Mouse (Mus musculus) spleen, adult 2 months (tissue): ENCODE data around the gene Atp8a1. TPM values are rescaled to one million over a fixed set of nuclear protein-coding genes. Genes with fewer than 3 reads are reported as not detected.

ENCODE experiments used
- DNase-seq, 2 experiments: peaks; one replicate each; pipeline versions ENCODE4 v3.0.0 to v3.0.0-alpha.2; 2012 to 2021; ENCODE audit warnings: low spot score in 2 of 2, low read depth in 1 of 2
- H3K27ac ChIP-seq: fragments of 200-500 bp; 2 replicates; pipeline ENCODE4 v1.5.1; 2012; ENCODE audit warnings: low read length, inconsistent platforms; ENCODE audit not compliant: insufficient read depth
- H3K27me3 ChIP-seq: fragments of 200-500 bp; 2 replicates; pipeline ENCODE4 v1.6.1; 2012; ENCODE audit warnings: mild to moderate bottlenecking, moderate library complexity, low read length, inconsistent platforms; ENCODE audit not compliant: control insufficient read depth, insufficient read depth
- H3K36me3 ChIP-seq: fragments of 200-500 bp; 2 replicates; pipeline ENCODE4 v1.6.1; 2012; ENCODE audit warnings: mild to moderate bottlenecking, low read length, inconsistent platforms; ENCODE audit not compliant: control insufficient read depth, insufficient read depth
- H3K4me1 ChIP-seq: fragments of 200-500 bp; 2 replicates; pipeline ENCODE4 v1.6.1; 2011; ENCODE audit warnings: inconsistent platforms; ENCODE audit not compliant: control insufficient read depth, insufficient read depth, insufficient read length
- H3K4me3 ChIP-seq: fragments of 200-500 bp; 2 replicates; pipeline ENCODE4 v1.5.1; 2011; ENCODE audit warnings: mild to moderate bottlenecking, inconsistent platforms; ENCODE audit not compliant: insufficient read depth, insufficient read length; ENCODE audit errors: extremely low read depth
- CTCF ChIP-seq: fragments of 200-500 bp; IDR thresholded peaks from 2 replicates; pipeline ENCODE4 v1.5.1; 2011; ENCODE audit warnings: mild to moderate bottlenecking, inconsistent platforms; ENCODE audit not compliant: insufficient read depth, insufficient read length, insufficient replicate concordance; ENCODE audit errors: extremely low read depth
- POLR2A ChIP-seq: fragments of 200-500 bp; IDR thresholded peaks from 2 replicates; pipeline ENCODE4 v1.6.1; 2011; ENCODE audit warnings: low read depth, low read length, inconsistent platforms
- WGBS: fragments of 180-500 bp; shearing (Covaris S2); methylation state at CpG from one replicate; pipeline ENCODE4 v1.1.7; 2018; 5-methylcytosine and 5-hydroxymethylcytosine counted together
- polyA plus RNA-seq: library from polyadenylated mRNA; depleted of rRNA; stranded (reverse); fragments of >200 nt; gene quantifications from 2 replicates; pipeline ENCODE4 v1.2.3, GENCODE M21; 2012

Atp8a1 gene
- polyA plus RNA-seq, 1 experiment = 24.6 TPM

DNA sequence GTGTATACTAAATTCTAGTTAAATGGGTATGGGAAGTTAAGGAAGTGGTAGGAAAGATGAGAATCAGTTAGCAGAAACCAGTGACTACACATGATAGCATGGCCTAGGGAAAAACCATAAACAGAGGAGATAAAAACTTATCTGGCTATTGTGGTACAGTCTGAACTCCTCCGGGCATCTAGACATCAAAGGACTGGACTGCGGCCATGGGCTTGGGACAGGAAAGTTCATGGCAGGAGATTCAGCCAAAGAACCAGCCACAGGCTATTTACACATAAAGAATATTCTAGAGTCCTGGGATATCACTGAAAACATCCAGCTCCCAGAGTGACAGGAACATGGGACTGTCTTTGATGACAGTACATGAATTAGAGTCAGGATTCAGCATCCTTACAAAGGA, 73.0 kb downstream of the Atp8a1 start:
- Histone ChIP-seq H3K36me3 (peaks cover 18% of the 10 kb centered on the region), H3K27ac (no peak overlapping the region), H3K27me3 (no peaks in the 10 kb centered on the region), H3K4me3 (no peak overlapping the region), H3K4me1 (no peaks in the 10 kb centered on the region)
- TF ChIP-seq POLR2A = no peak
- no peak for TF ChIP-seq CTCF
- 95% methylated on average over 2 of the region's 2 CpGs for WGBS
- no peak for DNase-seq

GRCm38 (mm10) chr5:67768708-67769107, 78.5 kb downstream of the Atp8a1 start:
- H3K36me3 ChIP-seq = peaks cover 16% of the 10 kb centered on the region
- 95% methylated on average over 8 of the region's 8 CpGs for WGBS

DNA sequence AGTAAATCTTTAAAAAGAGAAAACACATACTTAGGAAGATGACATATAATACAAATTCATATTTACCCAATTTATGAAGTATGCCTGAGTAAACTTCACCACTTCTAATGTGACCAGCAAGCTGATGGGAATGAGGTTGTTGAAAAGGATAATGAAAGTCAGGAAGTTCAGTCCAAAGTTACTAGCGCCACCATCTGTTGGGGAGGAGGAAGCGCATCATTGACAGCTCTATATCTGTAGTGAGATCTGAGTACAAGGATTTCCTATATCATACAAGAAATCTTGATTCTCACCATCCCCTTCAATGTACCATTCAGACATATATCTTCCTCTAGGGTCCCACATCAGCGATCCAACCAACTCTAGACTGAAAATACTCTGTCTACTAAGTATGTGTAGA, 82.4 kb downstream of the Atp8a1 start:
- Histone ChIP-seq H3K27ac (no peak overlapping the region), H3K4me1 (no peaks in the 10 kb centered on the region), H3K36me3 (peaks cover 17% of the 10 kb centered on the region), H3K27me3 (no peaks in the 10 kb centered on the region), H3K4me3 (no peak overlapping the region)
- TF ChIP-seq CTCF (no peak), POLR2A (no peak)
- WGBS = 97% methylated on average over 3 of the region's 3 CpGs
- DNase-seq = no peak

More at GRCm38 (mm10) chr5:67768708-67769107, 78.5 kb downstream of the Atp8a1 start:
- TF ChIP-seq CTCF (no peak), POLR2A (no peak)
- Histone ChIP-seq H3K4me3 (no peak overlapping the region), H3K27me3 (no peaks in the 10 kb centered on the region), H3K4me1 (no peaks in the 10 kb centered on the region), H3K27ac (no peak overlapping the region)
- DNase-seq = no peak

DNA sequence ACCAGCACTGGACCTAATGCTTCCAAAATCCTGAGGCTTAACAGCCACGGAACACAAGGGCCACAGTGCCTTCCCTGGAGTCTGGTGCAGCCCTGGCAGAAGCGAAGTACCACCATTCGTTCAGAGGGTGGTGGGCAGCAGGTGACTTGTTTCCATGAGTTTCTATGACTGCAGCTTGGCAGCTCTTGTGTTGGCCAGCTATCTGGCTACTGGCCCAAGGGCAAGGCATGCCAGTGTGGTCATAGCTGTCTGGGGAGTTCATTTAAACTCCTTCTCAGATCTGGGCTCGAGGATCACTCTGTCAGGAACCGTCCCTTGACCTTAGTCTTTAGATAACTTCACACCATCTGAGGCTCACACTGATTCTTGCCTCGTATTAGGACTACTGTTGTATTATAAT, 89.1 kb downstream of the Atp8a1 start:
- WGBS = 94% methylated on average over 6 of the region's 6 CpGs
- Histone ChIP-seq H3K27ac (no peak overlapping the region), H3K4me1 (no peaks in the 10 kb centered on the region), H3K36me3 (peaks cover 10% of the 10 kb centered on the region), H3K27me3 (no peaks in the 10 kb centered on the region), H3K4me3 (no peak overlapping the region)
- TF ChIP-seq POLR2A (no peak), CTCF (no peak)
- no peak for DNase-seq

DNA sequence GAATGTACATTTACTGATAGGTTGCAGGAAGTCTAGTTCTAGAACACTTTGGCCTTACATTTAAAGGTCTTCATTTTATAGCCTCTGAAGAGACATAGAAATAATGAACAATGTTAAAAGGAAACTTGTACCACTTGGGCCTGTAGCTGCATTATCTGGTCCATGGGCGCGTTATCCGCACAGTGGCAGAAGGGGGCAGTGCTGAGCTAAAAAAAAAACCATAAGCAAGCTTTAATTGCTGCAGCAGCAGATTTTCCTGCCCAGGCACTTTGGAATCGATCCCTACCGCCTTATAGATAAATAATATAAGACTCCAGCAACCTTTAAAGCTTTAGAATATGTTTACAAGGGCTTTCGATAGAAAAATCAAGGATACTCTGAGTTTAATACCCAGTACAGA, 91.1 kb downstream of the Atp8a1 start:
- no peaks in the 10 kb centered on the region for H3K4me1 ChIP-seq
- WGBS = 33% methylated on average over 6 of the region's 6 CpGs
- no peak overlapping the region for H3K27ac ChIP-seq
- peaks cover 3% of the 10 kb centered on the region for H3K36me3 ChIP-seq
- peak in 1 of 2 experiments; percentile 25 for DNase-seq
- H3K27me3 ChIP-seq = no peaks in the 10 kb centered on the region
- H3K4me3 ChIP-seq = no peak overlapping the region
- peak; percentile 61; the same call in 1 of the 2 replicates for TF ChIP-seq CTCF
- no peak for TF ChIP-seq POLR2A

DNA sequence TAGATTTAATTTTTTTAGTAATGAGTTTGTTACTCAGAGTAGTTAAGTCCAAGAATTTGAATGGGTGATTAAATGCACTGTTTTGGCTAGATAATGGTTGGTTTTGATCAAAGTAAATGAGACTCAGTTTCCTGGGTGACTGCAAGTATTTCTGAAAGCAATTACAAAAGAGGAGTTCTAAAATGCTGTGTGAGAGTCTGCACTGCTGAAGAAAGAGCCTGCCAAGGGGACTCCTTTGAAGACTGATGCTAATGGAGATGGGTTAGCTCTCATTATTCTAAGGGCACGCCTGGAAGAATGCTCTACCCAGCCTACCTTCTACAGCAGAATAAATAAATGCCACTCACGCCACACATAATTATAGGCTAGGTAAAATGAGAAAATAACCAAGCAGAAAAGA, 94.2 kb downstream of the Atp8a1 start:
- TF ChIP-seq CTCF (no peak), POLR2A (no peak)
- H3K36me3 ChIP-seq = peaks cover 9% of the 10 kb centered on the region

GRCm38 (mm10) chr5:67752629-67753028, 94.6 kb downstream of the Atp8a1 start:
- 98% methylated on average over 10 of the region's 10 CpGs for WGBS
- H3K4me1 ChIP-seq = no peaks in the 10 kb centered on the region
- no peak for TF ChIP-seq POLR2A
- TF ChIP-seq CTCF = no peak
- no peak overlapping the region for H3K4me3 ChIP-seq
- H3K36me3 ChIP-seq = peaks cover 9% of the 10 kb centered on the region
- H3K27me3 ChIP-seq = no peaks in the 10 kb centered on the region
- DNase-seq = no peak
- no peak overlapping the region for H3K27ac ChIP-seq

More for the DNA sequence above, 94.2 kb downstream of the Atp8a1 start:
- Histone ChIP-seq H3K27ac (no peak overlapping the region), H3K4me3 (no peak overlapping the region), H3K4me1 (no peaks in the 10 kb centered on the region), H3K27me3 (no peaks in the 10 kb centered on the region)
- 93% methylated on average over 2 of the region's 2 CpGs for WGBS
- no peak for DNase-seq
